Mouse (Mus musculus): ENCODE results near the gene Phxr2. TPM values are rescaled to one million over a fixed set of nuclear protein-coding genes. Genes with fewer than 3 reads are reported as not detected.
A peak's percentile ranks its signal among the peaks of the same experiment; 100 is the strongest.

Gene Phxr2
- polyA plus RNA-seq (2015; fragmentation: Nextera tagmentation; extraction: Ambion mirVana) = not detected in 2 replicates

DNA sequence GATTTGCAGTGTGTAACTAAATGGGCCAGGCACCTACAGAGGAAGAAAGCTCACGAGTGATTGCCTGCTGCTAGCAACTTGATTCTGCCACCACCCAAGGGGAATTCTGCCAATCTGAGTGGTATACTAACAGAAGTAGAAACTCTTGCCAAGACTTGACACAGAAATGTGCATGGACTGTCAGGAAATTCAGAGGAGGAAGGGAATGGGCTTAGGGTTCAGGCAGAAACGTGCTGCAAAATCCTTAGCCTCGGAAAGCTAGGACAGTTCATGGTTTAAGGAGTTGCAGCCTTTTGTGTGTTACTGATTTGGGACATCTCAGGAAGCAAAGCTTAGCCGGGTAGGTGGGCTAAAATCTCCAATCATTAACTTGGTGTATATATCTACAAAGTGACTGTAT is at the start of gene Phxr2:
TSS of gene Phxr2 (minus strand) at position 101 of the 400 bp plus-strand sequence.
- H3K9me3 ChIP-seq = no peaks in the 10 kb centered on the region
- H3K9ac ChIP-seq = no peak within 1 kb of the TSS
- H3K27me3 ChIP-seq = no peaks in the 10 kb centered on the region
- ATAC-seq (ENCODE audit: insufficient number of reproducible peaks, low FRiP score, low TSS enrichment, low read depth) = no peak
- H3K4me2 ChIP-seq = no peak within 1 kb of the TSS
- H3K27ac ChIP-seq = no peak within 1 kb of the TSS
- H3K4me1 ChIP-seq = peaks cover 11% of the 10 kb centered on the region
- no peaks in the 10 kb centered on the region for H3K36me3 ChIP-seq
- H3K4me3 ChIP-seq = no peak within 1 kb of the TSS
- 75% methylated on average over 4 of the region's 4 CpGs for WGBS

- WGBS = 39% methylated on average over 7 of the region's 7 CpGs
These were observed 46.9 kb upstream of the Phxr2 start for GRCm38 (mm10) chr10:99172906-99173507.

DNA sequence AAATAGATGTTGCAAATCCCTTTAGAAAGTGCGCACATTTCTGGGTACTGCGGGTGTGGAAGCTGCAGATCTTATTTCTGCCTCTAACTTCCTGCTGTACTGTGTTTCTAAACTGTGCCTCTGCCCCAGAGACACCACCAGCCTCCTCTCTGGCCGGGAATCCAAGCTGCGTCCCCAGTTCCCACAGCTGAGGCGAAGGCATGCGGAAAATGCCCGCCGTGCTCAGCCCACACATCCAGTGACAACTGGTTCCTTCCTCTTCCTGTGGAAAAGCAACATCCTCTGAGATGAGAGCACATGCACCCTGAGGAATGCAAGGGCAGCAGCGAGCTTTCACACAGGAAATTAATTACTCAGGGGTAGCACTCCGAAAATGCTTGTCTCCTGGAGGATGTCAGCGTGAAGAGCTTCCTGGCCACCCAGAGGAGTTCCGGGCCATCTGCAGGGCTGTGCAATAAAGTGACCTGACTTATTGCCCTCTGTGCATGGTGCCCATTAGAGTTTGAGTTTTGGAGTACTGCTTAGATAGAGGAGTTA is 45.9 kb upstream of the Phxr2 start:
- no peak overlapping the region for H3K4me3 ChIP-seq
- peak; percentile 52; the same call in 1 of the 2 replicates for ATAC-seq (ENCODE audit: insufficient number of reproducible peaks, low FRiP score, low TSS enrichment, low read depth)
- H3K9ac ChIP-seq = no peak overlapping the region
- H3K4me1 ChIP-seq = peaks cover 17% of the 10 kb centered on the region
- WGBS = 15% methylated on average over 12 of the region's 12 CpGs
- no peaks in the 10 kb centered on the region for H3K9me3 ChIP-seq
- peak overlapping the region; percentile 78 for H3K27ac ChIP-seq
- H3K27me3 ChIP-seq = no peaks in the 10 kb centered on the region
- H3K4me2 ChIP-seq = no peak overlapping the region
- H3K36me3 ChIP-seq = no peaks in the 10 kb centered on the region

More at GRCm38 (mm10) chr10:99172906-99173507, 46.9 kb upstream of the Phxr2 start:
- no peaks in the 10 kb centered on the region for H3K27me3 ChIP-seq
- ATAC-seq (ENCODE audit: insufficient number of reproducible peaks, low FRiP score, low TSS enrichment, low read depth) = no peak
- no peaks in the 10 kb centered on the region for H3K9me3 ChIP-seq
- H3K9ac ChIP-seq = no peak overlapping the region
- H3K36me3 ChIP-seq = no peaks in the 10 kb centered on the region
- H3K4me2 ChIP-seq = no peak overlapping the region
- no peak overlapping the region for H3K4me3 ChIP-seq
- peaks cover 17% of the 10 kb centered on the region for H3K4me1 ChIP-seq
- H3K27ac ChIP-seq = no peak overlapping the region; the same call in 1 of the 2 replicates

DNA sequence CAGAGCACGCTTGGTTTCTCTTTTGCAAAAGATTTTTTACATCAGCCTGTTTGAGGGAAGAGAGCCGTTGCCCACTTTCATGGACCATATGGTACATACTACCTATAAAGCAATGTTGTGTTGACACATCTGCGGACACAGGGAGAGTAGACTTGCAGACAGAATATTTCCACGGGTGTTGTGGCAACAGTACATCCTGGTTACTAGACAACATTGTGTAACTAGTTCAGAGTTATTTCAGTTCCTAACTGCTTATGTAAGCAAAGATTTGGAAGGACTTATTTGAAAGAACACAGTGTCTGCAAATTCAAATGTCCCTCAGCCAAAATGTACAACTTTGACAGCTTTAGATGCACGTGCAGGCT is 43.6 kb upstream of the Phxr2 start:
- H3K9me3 ChIP-seq = no peaks in the 10 kb centered on the region
- H3K4me2 ChIP-seq = no peak overlapping the region
- H3K4me3 ChIP-seq = no peak overlapping the region
- no peaks in the 10 kb centered on the region for H3K27me3 ChIP-seq
- no peak overlapping the region for H3K9ac ChIP-seq
- 63% methylated on average over 5 of the region's 5 CpGs for WGBS
- no peak for ATAC-seq (ENCODE audit: insufficient number of reproducible peaks, low FRiP score, low TSS enrichment, low read depth)
- no peaks in the 10 kb centered on the region for H3K36me3 ChIP-seq
- peaks cover 17% of the 10 kb centered on the region for H3K4me1 ChIP-seq
- no peak overlapping the region for H3K27ac ChIP-seq

DNA sequence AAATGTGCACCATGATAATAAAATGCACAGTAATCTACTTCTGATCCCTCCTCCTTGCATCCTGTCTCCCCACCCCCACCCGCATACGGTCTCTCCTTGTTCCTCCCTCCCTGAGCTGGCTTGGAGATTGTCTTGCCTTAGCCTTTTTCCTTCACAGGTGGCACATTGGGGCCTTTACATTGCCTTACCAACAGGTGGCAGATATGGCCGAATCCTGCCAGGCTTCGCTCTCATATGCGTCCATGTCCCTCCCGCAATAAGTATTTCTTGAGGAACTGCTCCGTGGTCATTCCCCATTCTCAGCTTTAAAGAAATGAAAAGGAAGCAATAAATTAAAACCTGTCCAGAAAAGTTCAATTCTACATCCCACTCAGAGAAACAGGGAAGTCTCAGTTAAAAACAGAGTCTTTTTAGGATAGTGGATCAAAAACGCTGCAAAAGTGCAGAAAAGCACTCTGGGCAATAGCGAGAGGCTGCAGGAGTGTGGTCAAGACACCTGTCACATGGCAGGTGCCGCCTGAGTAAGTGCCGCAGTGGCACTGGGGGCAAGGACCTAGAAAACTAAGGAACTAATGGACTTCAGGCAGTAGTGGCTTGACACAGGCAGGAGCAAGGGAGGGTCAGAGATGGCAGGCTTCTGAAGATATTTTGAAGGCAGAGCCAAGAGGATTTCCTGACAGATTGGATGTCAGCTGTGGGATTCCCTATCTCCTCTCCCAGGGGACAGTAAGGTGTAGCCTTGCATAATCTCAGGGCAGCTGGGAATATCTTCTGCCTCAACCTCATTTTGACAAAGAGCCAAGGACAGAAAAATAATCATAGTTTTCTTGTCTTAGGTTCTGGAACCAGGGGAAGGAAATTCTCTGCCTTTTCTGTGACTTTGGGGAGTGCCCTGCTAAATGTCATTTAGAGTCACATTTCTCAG is 43.0 kb upstream of the Phxr2 start:
- Histone ChIP-seq H3K27ac (no peak overlapping the region), H3K9ac (no peak overlapping the region), H3K4me1 (peaks cover 17% of the 10 kb centered on the region), H3K9me3 (no peaks in the 10 kb centered on the region), H3K4me2 (no peak overlapping the region), H3K36me3 (no peaks in the 10 kb centered on the region), H3K4me3 (no peak overlapping the region), H3K27me3 (no peaks in the 10 kb centered on the region)
- 62% methylated on average over 11 of the region's 11 CpGs for WGBS
- ATAC-seq (ENCODE audit: insufficient number of reproducible peaks, low FRiP score, low TSS enrichment, low read depth) = no peak

- H3K27ac ChIP-seq = no peak overlapping the region
- ATAC-seq (ENCODE audit: insufficient number of reproducible peaks, low FRiP score, low TSS enrichment, low read depth) = no peak
- H3K9ac ChIP-seq = no peak overlapping the region
- H3K9me3 ChIP-seq = no peaks in the 10 kb centered on the region
- no peaks in the 10 kb centered on the region for H3K36me3 ChIP-seq
- 82% methylated on average over 6 of the region's 6 CpGs for WGBS
- no peak overlapping the region for H3K4me2 ChIP-seq
- no peak overlapping the region for H3K4me3 ChIP-seq
- H3K27me3 ChIP-seq = no peaks in the 10 kb centered on the region
- peaks cover 17% of the 10 kb centered on the region for H3K4me1 ChIP-seq
These were observed 42.3 kb upstream of the Phxr2 start for GRCm38 (mm10) chr10:99168404-99168803.

DNA sequence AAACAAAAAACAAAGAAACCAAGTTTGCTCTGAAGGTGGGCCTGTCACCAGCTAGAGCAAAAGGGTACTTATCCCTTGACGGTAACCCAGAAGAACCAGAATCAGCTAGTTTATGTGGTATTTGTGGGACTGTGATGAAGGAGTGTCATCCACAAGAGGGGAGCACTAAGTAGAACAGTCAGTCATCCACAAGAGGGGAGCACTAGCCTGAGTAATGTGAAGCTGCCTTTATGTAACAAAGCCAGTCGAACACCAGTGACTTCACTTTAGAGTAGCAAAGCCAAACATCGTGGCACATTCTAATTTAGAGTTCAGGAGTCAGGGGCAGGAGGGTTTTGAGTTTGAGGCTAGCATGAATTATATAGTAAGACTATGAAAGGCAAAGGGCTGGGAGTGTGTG is 40.3 kb upstream of the Phxr2 start:
- no peak for ATAC-seq (ENCODE audit: insufficient number of reproducible peaks, low FRiP score, low TSS enrichment, low read depth)
- WGBS = 58% methylated on average over 3 of the region's 3 CpGs

DNA sequence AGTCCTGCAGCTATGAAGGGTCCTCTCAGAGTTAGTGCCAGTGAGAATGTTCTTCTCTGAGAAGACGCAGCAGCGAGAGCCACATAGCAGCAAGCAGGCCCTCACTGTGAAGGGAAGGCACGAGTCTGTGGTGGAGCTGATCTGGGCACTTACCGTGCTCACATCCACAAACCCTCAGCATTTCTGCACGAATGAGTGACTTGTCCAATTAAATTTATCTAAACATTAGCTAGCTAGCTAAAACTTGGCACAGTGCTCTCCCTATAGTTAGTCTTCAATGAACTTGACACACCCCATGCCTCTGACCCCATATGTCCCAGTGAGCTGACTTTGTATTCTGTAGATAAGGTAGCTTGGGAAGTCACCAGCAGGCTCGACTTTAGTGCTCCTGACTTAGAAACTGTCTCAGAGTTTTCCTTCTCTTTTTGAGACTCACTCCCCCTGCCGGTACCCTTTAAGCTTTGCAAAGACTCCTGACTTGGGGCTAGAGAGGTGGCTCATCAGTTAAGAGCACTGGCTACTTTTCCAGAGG is 39.7 kb upstream of the Phxr2 start:
- H3K9ac ChIP-seq = no peak overlapping the region
- H3K9me3 ChIP-seq = no peaks in the 10 kb centered on the region
- H3K4me1 ChIP-seq = peaks cover 4% of the 10 kb centered on the region
- no peak for ATAC-seq (ENCODE audit: insufficient number of reproducible peaks, low FRiP score, low TSS enrichment, low read depth)
- H3K4me2 ChIP-seq = no peak overlapping the region
- 69% methylated on average over 7 of the region's 7 CpGs for WGBS
- no peak overlapping the region for H3K4me3 ChIP-seq
- no peaks in the 10 kb centered on the region for H3K36me3 ChIP-seq
- H3K27me3 ChIP-seq = no peaks in the 10 kb centered on the region
- no peak overlapping the region for H3K27ac ChIP-seq

More for the DNA sequence above, 40.3 kb upstream of the Phxr2 start:
- H3K4me3 ChIP-seq = no peak overlapping the region
- no peak overlapping the region for H3K4me2 ChIP-seq
- H3K36me3 ChIP-seq = no peaks in the 10 kb centered on the region
- no peak overlapping the region for H3K27ac ChIP-seq
- H3K9me3 ChIP-seq = no peaks in the 10 kb centered on the region
- H3K4me1 ChIP-seq = peaks cover 9% of the 10 kb centered on the region
- no peak overlapping the region for H3K9ac ChIP-seq
- no peaks in the 10 kb centered on the region for H3K27me3 ChIP-seq

DNA sequence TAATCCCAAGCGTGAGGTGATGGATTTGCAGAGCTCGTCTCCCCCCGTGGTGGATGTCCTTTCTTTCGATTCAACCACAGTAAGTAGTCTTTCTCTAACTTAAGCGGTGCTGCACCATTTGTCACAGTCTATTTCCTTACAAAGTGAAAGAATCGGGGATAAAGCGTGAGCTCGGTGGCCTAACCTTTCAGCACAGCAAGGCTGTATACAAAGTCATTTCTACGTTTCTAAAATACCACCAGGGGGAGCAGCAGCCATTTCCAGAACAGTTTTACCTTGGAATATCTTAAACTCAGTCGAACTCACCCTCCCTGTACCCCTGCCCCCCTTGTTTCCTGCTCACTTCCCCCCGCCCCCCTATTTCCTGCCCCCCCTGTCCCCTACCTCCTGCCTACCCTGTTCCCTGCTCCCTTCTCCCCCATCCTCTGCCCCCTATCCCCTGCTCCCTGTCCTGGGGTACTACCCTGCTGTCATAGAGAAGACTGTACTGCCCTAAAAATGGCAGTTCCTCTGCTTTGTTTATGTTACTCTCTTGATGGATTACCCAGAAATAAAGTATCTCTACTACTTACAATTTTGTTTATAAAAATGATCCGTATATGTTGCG is 38.8 kb upstream of the Phxr2 start:
- H3K4me2 ChIP-seq = no peak overlapping the region
- no peak overlapping the region for H3K4me3 ChIP-seq
- no peaks in the 10 kb centered on the region for H3K27me3 ChIP-seq
- H3K27ac ChIP-seq = no peak overlapping the region
- H3K9me3 ChIP-seq = no peaks in the 10 kb centered on the region
- 41% methylated on average over 13 of the region's 13 CpGs for WGBS
- no peak overlapping the region for H3K9ac ChIP-seq
- ATAC-seq (ENCODE audit: insufficient number of reproducible peaks, low FRiP score, low TSS enrichment, low read depth) = no peak
- H3K4me1 ChIP-seq = peaks cover 4% of the 10 kb centered on the region
- H3K36me3 ChIP-seq = no peaks in the 10 kb centered on the region

DNA sequence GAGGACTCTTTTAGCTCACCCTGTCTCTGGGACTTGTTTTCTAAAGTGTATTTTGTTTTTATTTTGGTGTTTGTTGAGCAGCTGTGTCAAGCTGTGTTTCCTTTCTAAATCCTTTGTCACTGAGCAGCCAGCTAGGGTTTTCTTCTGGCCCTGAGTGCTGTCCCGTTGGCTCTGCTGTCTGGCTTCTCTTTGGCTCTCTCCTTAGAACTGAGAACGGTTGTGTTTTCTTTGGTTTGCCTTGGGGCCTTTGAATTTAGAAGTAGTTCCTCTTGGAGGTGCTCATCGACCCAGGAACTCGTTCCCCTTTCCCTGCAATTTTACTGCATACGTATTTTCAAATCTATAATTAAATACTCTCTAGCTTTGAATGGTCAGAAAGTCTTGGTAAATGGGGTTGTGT is 36.9 kb upstream of the Phxr2 start:
- Histone ChIP-seq H3K27ac (no peak overlapping the region), H3K4me1 (0 out of 2 replicates have a peak, but pooled peaks cover 4% of the 10 kb centered on the region), H3K36me3 (no peaks in the 10 kb centered on the region), H3K9me3 (no peaks in the 10 kb centered on the region), H3K27me3 (no peaks in the 10 kb centered on the region), H3K4me2 (no peak overlapping the region), H3K9ac (no peak overlapping the region), H3K4me3 (no peak overlapping the region)
- WGBS = 82% methylated on average over 5 of the region's 5 CpGs
- ATAC-seq (ENCODE audit: insufficient number of reproducible peaks, low FRiP score, low TSS enrichment, low read depth) = no peak

- Histone ChIP-seq H3K4me1 (0 out of 2 replicates have a peak, but pooled peaks cover 4% of the 10 kb centered on the region), H3K36me3 (no peaks in the 10 kb centered on the region), H3K27me3 (no peaks in the 10 kb centered on the region), H3K27ac (no peak overlapping the region), H3K9ac (no peak overlapping the region), H3K4me3 (no peak overlapping the region), H3K4me2 (no peak overlapping the region), H3K9me3 (no peaks in the 10 kb centered on the region)
- ATAC-seq (ENCODE audit: insufficient number of reproducible peaks, low FRiP score, low TSS enrichment, low read depth) = no peak
- 44% methylated on average over 8 of the region's 8 CpGs for WGBS
These were observed 36.0 kb upstream of the Phxr2 start for GRCm38 (mm10) chr10:99161987-99162582.
